Mouse (Mus musculus): ENCODE data around the gene Gatad2a.

- TF ChIP-seq CTCF (IDR thresholded peaks at IDR 0.05; ENCODE audit: borderline replicate concordance, insufficient read depth, low read depth, low read length) (no peak), POLR2A (IDR thresholded peaks at IDR 0.05; ENCODE audit: borderline replicate concordance, insufficient read depth, low read length) (no peak)
Observed at GRCm38 (mm10) chr8:69884141-69884540, 112.0 kb downstream of the Gatad2a start.

Measured in cerebellum, adult 2 months (tissue).